Mouse (Mus musculus) intestine, embryonic 16.5 days (tissue): ENCODE results near the gene Il17rc. TPM values are rescaled to one million over a fixed set of nuclear protein-coding genes. Genes with fewer than 3 reads are reported as not detected.

Source experiments
- ATAC-seq: fragments of 200-750 bp; cut with Nextera tagmentation; 2 replicates; pipeline ENCODE4 v1.8.0; 2017; ENCODE audit warnings: moderate TSS enrichment, moderate library complexity
- H3K27ac ChIP-seq: fragments of 300-500 bp; sonication (generic); 2 replicates; pipeline ENCODE4 v1.5.1; 2014; ENCODE audit warnings: mild to moderate bottlenecking, low read length
- H3K27me3 ChIP-seq: fragments of 300-500 bp; sonication (generic); replicated peaks from 2 replicates; pipeline ENCODE4 v1.6.1; 2014; ENCODE audit warnings: low read length, control low read depth, mixed read lengths; ENCODE audit not compliant: control insufficient read depth, insufficient read depth
- H3K36me3 ChIP-seq: fragments of 300-500 bp; sonication (generic); 2 replicates; pipeline ENCODE4 v1.6.1; 2014; ENCODE audit warnings: low read length, control low read depth; ENCODE audit not compliant: control insufficient read depth, insufficient read depth
- H3K4me1 ChIP-seq: fragments of 300-500 bp; sonication (generic); 2 replicates; pipeline ENCODE4 v1.6.1; 2014; ENCODE audit warnings: low read length, control low read depth, mixed read lengths; ENCODE audit not compliant: control insufficient read depth, insufficient read depth
- H3K4me2 ChIP-seq: fragments of 300-500 bp; sonication (generic); 2 replicates; pipeline ENCODE4 v1.6.1; 2014; ENCODE audit warnings: low read depth, low read length, control low read depth
- H3K4me3 ChIP-seq: fragments of 300-500 bp; sonication (generic); 2 replicates; pipeline ENCODE4 v1.5.1; 2014; ENCODE audit warnings: mild to moderate bottlenecking, low read length
- H3K9ac ChIP-seq: fragments of 300-500 bp; sonication (generic); 2 replicates; pipeline ENCODE4 v1.6.1; 2014; ENCODE audit warnings: low read depth, low read length
- H3K9me3 ChIP-seq: fragments of 300-500 bp; sonication (generic); 2 replicates; pipeline ENCODE4 v1.6.1; 2016; ENCODE audit warnings: low read length, control low read depth; ENCODE audit not compliant: control insufficient read depth
- WGBS: fragments of 180-500 bp; shearing (Covaris S2); extraction: QIAGEN DNeasy Blood & Tissue Kit; methylation state at CpG from one replicate; pipeline ENCODE4 v1.1.7; 2014; 5-methylcytosine and 5-hydroxymethylcytosine counted together
- polyA plus RNA-seq: library from polyadenylated mRNA; unstranded; fragments of >200 nt; fragmentation: Nextera tagmentation; extraction: Ambion mirVana; gene quantifications from 2 replicates; pipeline ENCODE4 v1.2.1, GENCODE M21; 2015

The Il17rc gene
- polyA plus RNA-seq, 1 experiment from 2014 or later, result 38.0 TPM

DNA sequence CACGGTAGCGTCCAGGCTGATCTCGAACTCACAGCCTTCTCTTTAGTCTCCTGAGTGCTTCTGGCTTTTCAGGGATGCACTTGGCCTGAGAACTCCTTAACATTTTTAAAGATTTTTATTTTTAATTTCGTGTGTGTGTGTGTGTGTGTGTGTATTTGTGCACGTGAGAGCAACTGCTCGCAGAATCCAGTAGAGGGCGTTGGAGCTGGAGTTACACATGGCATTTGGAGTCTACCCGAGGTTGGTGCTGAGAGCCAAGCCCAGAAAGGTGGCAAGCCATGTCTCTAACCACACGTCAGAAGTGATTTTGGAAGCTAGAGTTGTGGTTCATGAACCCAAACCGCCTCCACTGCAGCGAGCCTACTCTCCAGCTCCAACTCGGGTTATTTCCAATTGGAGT, 28.1 kb upstream of the Il17rc start:
- H3K27ac ChIP-seq, result peak overlapping the region; percentile 67; the same call in 1 of the 2 replicates

GRCm38 (mm10) chr6:113444207-113444965, 26.8 kb upstream of the Il17rc start:
- Histone ChIP-seq H3K27me3 (no peaks in the 10 kb centered on the region), H3K4me2 (no peak overlapping the region), H3K27ac (peak overlapping the region; percentile 9; the same call in 1 of the 2 replicates), H3K9ac (no peak overlapping the region), H3K9me3 (no peaks in the 10 kb centered on the region), H3K4me1 (peaks cover 7% of the 10 kb centered on the region; the same call in 1 of the 2 replicates), H3K4me3 (no peak overlapping the region), H3K36me3 (peaks cover 18% of the 10 kb centered on the region; the same call in 1 of the 2 replicates)
- WGBS, result 66% methylated on average over 7 of the region's 8 CpGs
- peak; percentile 32 for ATAC-seq

More for the DNA sequence above, 28.1 kb upstream of the Il17rc start:
- Histone ChIP-seq H3K4me2 (peak overlapping the region; percentile 87), H3K36me3 (peaks cover 14% of the 10 kb centered on the region; the same call in 1 of the 2 replicates), H3K4me3 (peak overlapping the region; percentile 79), H3K9me3 (no peaks in the 10 kb centered on the region), H3K27me3 (no peaks in the 10 kb centered on the region), H3K4me1 (peaks cover 7% of the 10 kb centered on the region; the same call in 1 of the 2 replicates), H3K9ac (peak overlapping the region; percentile 94)
- no peak for ATAC-seq
- WGBS, result 43% methylated on average over 12 of the region's 12 CpGs

DNA sequence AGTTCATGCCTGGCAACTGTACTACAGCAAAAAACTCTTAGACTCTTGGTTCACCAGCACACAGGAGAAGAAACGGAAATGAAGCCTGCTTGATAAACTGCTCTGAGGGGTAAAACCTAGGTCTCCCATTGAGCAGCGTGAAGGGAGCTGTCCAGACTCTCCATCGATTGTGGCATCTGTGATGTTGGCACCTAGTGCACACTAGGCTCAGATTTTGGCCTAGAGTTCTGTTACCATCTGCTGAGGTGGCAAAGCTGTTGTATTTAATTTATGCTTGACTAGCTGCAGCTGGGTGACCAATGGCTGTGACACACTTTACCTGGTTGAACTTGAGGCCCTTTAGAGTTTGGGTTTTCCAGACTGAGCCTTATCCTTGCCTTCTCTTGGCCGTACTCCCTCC, 23.6 kb upstream of the Il17rc start:
- Histone ChIP-seq H3K27ac (no peak overlapping the region), H3K4me2 (no peak overlapping the region), H3K4me3 (no peak overlapping the region), H3K36me3 (peaks cover 18% of the 10 kb centered on the region; the same call in 1 of the 2 replicates), H3K9ac (no peak overlapping the region), H3K4me1 (peaks cover 7% of the 10 kb centered on the region; the same call in 1 of the 2 replicates), H3K9me3 (no peaks in the 10 kb centered on the region), H3K27me3 (no peaks in the 10 kb centered on the region)
- no peak for ATAC-seq
- 91% methylated on average over 4 of the region's 4 CpGs for WGBS

- H3K9me3 ChIP-seq, result no peaks in the 10 kb centered on the region
- no peaks in the 10 kb centered on the region for H3K27me3 ChIP-seq
- H3K27ac ChIP-seq, result no peak overlapping the region
- no peak overlapping the region for H3K4me3 ChIP-seq
- H3K9ac ChIP-seq, result no peak overlapping the region
- H3K36me3 ChIP-seq, result peaks cover 16% of the 10 kb centered on the region; the same call in 1 of the 2 replicates
- H3K4me1 ChIP-seq, result no peaks in the 10 kb centered on the region
- 70% methylated on average over 2 of the region's 2 CpGs for WGBS
- H3K4me2 ChIP-seq, result no peak overlapping the region
- ATAC-seq, result no peak
Observed at GRCm38 (mm10) chr6:113451839-113452238, 19.4 kb upstream of the Il17rc start.

GRCm38 (mm10) chr6:113455007-113455406, 16.2 kb upstream of the Il17rc start:
- WGBS, result 56% methylated on average over 5 of the region's 5 CpGs
- Histone ChIP-seq H3K27me3 (no peaks in the 10 kb centered on the region), H3K4me1 (no peaks in the 10 kb centered on the region), H3K36me3 (no peaks in the 10 kb centered on the region), H3K4me2 (no peak overlapping the region), H3K4me3 (no peak overlapping the region), H3K9ac (no peak overlapping the region), H3K27ac (no peak overlapping the region), H3K9me3 (no peaks in the 10 kb centered on the region)
- peak; percentile 55; the same call in 1 of the 2 replicates for ATAC-seq

- H3K4me1 ChIP-seq, result no peaks in the 10 kb centered on the region
- no peaks in the 10 kb centered on the region for H3K27me3 ChIP-seq
- H3K27ac ChIP-seq, result no peak within 1 kb of the TSS
- no peaks in the 10 kb centered on the region for H3K36me3 ChIP-seq
- H3K9me3 ChIP-seq, result no peaks in the 10 kb centered on the region
- peak within 1 kb of the TSS; percentile 27 for H3K4me3 ChIP-seq
- no peak for ATAC-seq
- peak within 1 kb of the TSS; percentile 64 for H3K9ac ChIP-seq
- WGBS, result 54% methylated on average over 10 of the region's 10 CpGs
- peak within 1 kb of the TSS; percentile 30 for H3K4me2 ChIP-seq
Observed at GRCm38 (mm10) chr6:113457952-113458534, 13.2 kb upstream of the Il17rc start, which contains the start of gene Il17re. Gene Il17re, plus strand, starts transcription at chr6:113458484.

GRCm38 (mm10) chr6:113458635-113459034, 12.6 kb upstream of the Il17rc start:
- 47% methylated on average over 10 of the region's 10 CpGs for WGBS
- ATAC-seq, result peak; percentile 92
- no peaks in the 10 kb centered on the region for H3K9me3 ChIP-seq
- peak overlapping the region; percentile 30; the same call in 1 of the 2 replicates for H3K4me2 ChIP-seq
- H3K27me3 ChIP-seq, result no peaks in the 10 kb centered on the region
- H3K36me3 ChIP-seq, result no peaks in the 10 kb centered on the region
- H3K27ac ChIP-seq, result no peak overlapping the region
- H3K9ac ChIP-seq, result peak overlapping the region; percentile 64
- no peaks in the 10 kb centered on the region for H3K4me1 ChIP-seq
- H3K4me3 ChIP-seq, result peak overlapping the region; percentile 27

DNA sequence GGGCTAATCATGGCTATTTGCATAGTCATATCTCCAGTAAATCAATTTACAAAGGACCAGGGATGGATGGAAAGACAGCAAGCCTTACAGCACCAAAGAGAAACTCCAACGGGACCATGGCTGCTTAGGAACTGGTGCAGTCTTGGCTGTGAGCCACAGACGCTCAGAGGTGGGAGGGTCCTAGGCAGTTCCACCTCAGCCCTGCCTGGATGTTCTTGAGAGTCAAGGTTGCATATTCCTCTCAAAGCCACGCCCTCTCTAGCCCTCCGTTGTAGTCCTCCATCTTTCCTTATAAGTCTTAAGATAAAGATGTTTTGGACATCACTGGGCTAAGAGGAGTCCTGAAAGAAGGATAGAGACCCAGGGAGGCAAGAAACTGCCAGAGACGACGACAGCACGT, 7.2 kb upstream of the Il17rc start:
- H3K4me2 ChIP-seq, result no peak overlapping the region
- no peaks in the 10 kb centered on the region for H3K36me3 ChIP-seq
- H3K27ac ChIP-seq, result no peak overlapping the region
- H3K4me3 ChIP-seq, result no peak overlapping the region
- H3K9ac ChIP-seq, result no peak overlapping the region
- WGBS, result 66% methylated on average over 7 of the region's 7 CpGs
- H3K9me3 ChIP-seq, result no peaks in the 10 kb centered on the region
- peaks cover 3% of the 10 kb centered on the region; the same call in 1 of the 2 replicates for H3K4me1 ChIP-seq
- no peaks in the 10 kb centered on the region for H3K27me3 ChIP-seq
- no peak for ATAC-seq

- Histone ChIP-seq H3K27me3 (no peaks in the 10 kb centered on the region), H3K9me3 (no peaks in the 10 kb centered on the region), H3K4me2 (no peak overlapping the region), H3K27ac (no peak overlapping the region), H3K9ac (no peak overlapping the region), H3K4me1 (peaks cover 11% of the 10 kb centered on the region), H3K4me3 (no peak overlapping the region), H3K36me3 (no peaks in the 10 kb centered on the region)
- WGBS, result 62% methylated on average over 5 of the region's 5 CpGs
- ATAC-seq, result no peak
Observed at GRCm38 (mm10) chr6:113465602-113466001, 5.6 kb upstream of the Il17rc start.
